Mouse (Mus musculus) CH12.LX (cell line): ENCODE results near the gene Trim43a. TPM values are rescaled to one million over a fixed set of nuclear protein-coding genes. Genes with fewer than 3 reads are reported as not detected.
A peak's percentile ranks its signal among the peaks of the same experiment; 100 is the strongest.

ENCODE experiments used
- DNase-seq: peaks from one replicate; pipeline ENCODE4 v3.0.0-alpha.2; 2013; ENCODE audit errors: extremely low read depth
- H3K27ac ChIP-seq: 2 replicates; pipeline ENCODE4 v1.5.1; 2012; ENCODE audit warnings: low read depth, mild to moderate bottlenecking, control low read depth, moderate library complexity; ENCODE audit not compliant: insufficient read depth
- H3K27me3 ChIP-seq: replicated peaks from 2 replicates; pipeline ENCODE3; 2012; ENCODE audit warnings: inconsistent platforms
- H3K36me3 ChIP-seq, 2 experiments: replicated peaks in 1 of 2; 2 replicates each; pipeline versions ENCODE3 to v1.6.1; 2012; ENCODE audit warnings: inconsistent platforms in 1 of 2, low read length in 1 of 2, mild to moderate bottlenecking in 1 of 2, mixed read lengths in 1 of 2, moderate library complexity in 1 of 2; ENCODE audit not compliant: control insufficient read depth in 1 of 2, insufficient read depth in 1 of 2
- H3K4me1 ChIP-seq, 2 experiments: 2 replicates each; pipeline ENCODE4 v1.6.1; 2012; ENCODE audit warnings: inconsistent platforms in 1 of 2, moderate library complexity in 1 of 2; ENCODE audit not compliant: insufficient read depth in 2 of 2, control insufficient read depth in 1 of 2
- H3K4me2 ChIP-seq: 2 replicates; pipeline ENCODE4 v1.6.1; 2012; ENCODE audit warnings: low read depth, mild to moderate bottlenecking, control low read depth; ENCODE audit not compliant: poor library complexity, insufficient read depth, severe bottlenecking
- H3K4me3 ChIP-seq, 3 experiments: fragments of 150-350 bp in 1 of 3; sonication (generic) in 1 of 3; replicated peaks in 1 of 3; 2 replicates each; pipeline versions ENCODE3 to v1.5.1; 2011 to 2012; ENCODE audit warnings: low read depth in 2 of 3, low read length in 2 of 3, mild to moderate bottlenecking in 2 of 3, moderate library complexity in 2 of 3, control low read depth in 1 of 3, improper control_type of control experiment in 1 of 3, inconsistent platforms in 1 of 3, mixed read lengths in 1 of 3; ENCODE audit not compliant: poor library complexity in 1 of 3
- H3K79me2 ChIP-seq: replicated peaks from 2 replicates; pipeline ENCODE4 v1.6.1; 2012; ENCODE audit warnings: mild to moderate bottlenecking, moderate library complexity; ENCODE audit not compliant: control insufficient read depth, poor library complexity, insufficient read depth, severe bottlenecking; ENCODE audit errors: extremely low read depth
- H3K9ac ChIP-seq: 2 replicates; pipeline ENCODE4 v1.6.1; 2012; ENCODE audit warnings: low read depth, mild to moderate bottlenecking, control low read depth, moderate library complexity; ENCODE audit not compliant: insufficient read depth
- H3K9me3 ChIP-seq: replicated peaks from 2 replicates; pipeline ENCODE3; 2012; ENCODE audit warnings: low read length, inconsistent platforms, mixed read lengths
- BHLHE40 ChIP-seq: IDR thresholded peaks from 2 replicates; pipeline ENCODE4 v1.6.1; 2011; ENCODE audit warnings: mild to moderate bottlenecking, low read depth, low read length, improper control_type of control experiment
- CHD1 ChIP-seq: IDR thresholded peaks from 2 replicates; pipeline ENCODE4 v1.6.1; 2012; ENCODE audit warnings: low read depth, low read length, improper control_type of control experiment, inconsistent platforms
- CHD2 ChIP-seq: IDR thresholded peaks from 2 replicates; pipeline ENCODE4 v1.6.1; 2011; ENCODE audit warnings: low read length, improper control_type of control experiment
- CTCF ChIP-seq, 2 experiments: IDR thresholded peaks in 1 of 2; conservative IDR thresholded peaks in 1 of 2; 2 replicates each; pipeline ENCODE4 v1.5.1; 2011 to 2012; ENCODE audit warnings: low read depth in 2 of 2, low read length in 2 of 2, improper control_type of control experiment in 1 of 2, inconsistent platforms in 1 of 2, mild to moderate bottlenecking in 1 of 2, moderate library complexity in 1 of 2
- ELF1 ChIP-seq: IDR thresholded peaks from 2 replicates; pipeline ENCODE4 v1.6.1; 2014; ENCODE audit warnings: low read depth, mild to moderate bottlenecking, inconsistent platforms, low read length, improper control_type of control experiment
- IRF4 ChIP-seq: IDR thresholded peaks from 2 replicates; pipeline ENCODE4 v1.6.1; 2014; ENCODE audit warnings: low read depth, mild to moderate bottlenecking, inconsistent platforms, low read length, improper control_type of control experiment
- JUN ChIP-seq: IDR thresholded peaks from 2 replicates; pipeline ENCODE4 v1.6.1; 2011; ENCODE audit warnings: low read depth, mild to moderate bottlenecking, low read length, improper control_type of control experiment, moderate library complexity; ENCODE audit not compliant: insufficient read depth
- JUND ChIP-seq: conservative IDR thresholded peaks from 2 replicates; pipeline ENCODE4 v1.6.1; 2011; ENCODE audit warnings: low read depth, low read length, improper control_type of control experiment
- MAX ChIP-seq: IDR thresholded peaks from 2 replicates; pipeline ENCODE4 v1.6.1; 2011; ENCODE audit warnings: low read length, improper control_type of control experiment
- MAZ ChIP-seq: IDR thresholded peaks from 2 replicates; pipeline ENCODE4 v1.6.1; 2012; ENCODE audit warnings: low read depth, mild to moderate bottlenecking, inconsistent platforms, low read length, improper control_type of control experiment, moderate library complexity
- MEF2A ChIP-seq: IDR thresholded peaks from 2 replicates; pipeline ENCODE4 v1.6.1; 2014; ENCODE audit warnings: low read depth, mild to moderate bottlenecking, inconsistent platforms, low read length, improper control_type of control experiment, borderline replicate concordance
- MYC ChIP-seq: IDR thresholded peaks from 2 replicates; pipeline ENCODE4 v1.6.1; 2011; ENCODE audit warnings: low read depth, mild to moderate bottlenecking, improper control_type of control experiment, low read length
- NELFE ChIP-seq: IDR thresholded peaks from 2 replicates; pipeline ENCODE4 v1.6.1; 2011; ENCODE audit warnings: low read depth, low read length, improper control_type of control experiment
- POLR2A ChIP-seq: IDR thresholded peaks from 2 replicates; pipeline ENCODE4 v1.6.1; 2011; ENCODE audit warnings: low read depth, mild to moderate bottlenecking, improper control_type of control experiment, low read length
- RAD21 ChIP-seq: IDR thresholded peaks from 2 replicates; pipeline ENCODE4 v1.6.1; 2011; ENCODE audit warnings: low read depth, mild to moderate bottlenecking, low read length, improper control_type of control experiment, moderate library complexity
- RCOR1 ChIP-seq: conservative IDR thresholded peaks from 2 replicates; pipeline ENCODE4 v1.6.1; 2012; ENCODE audit warnings: low read depth, mild to moderate bottlenecking, inconsistent platforms, low read length, improper control_type of control experiment
- SMC3 ChIP-seq: IDR thresholded peaks from 2 replicates; pipeline ENCODE4 v1.6.1; 2011; ENCODE audit warnings: low read depth, low read length, improper control_type of control experiment
- TBP ChIP-seq: conservative IDR thresholded peaks from 2 replicates; pipeline ENCODE4 v1.6.1; 2011; ENCODE audit warnings: low read depth, low read length, improper control_type of control experiment
- UBTF ChIP-seq: IDR thresholded peaks from 2 replicates; pipeline ENCODE4 v1.6.1; 2012; ENCODE audit warnings: low read depth, mild to moderate bottlenecking, inconsistent platforms, low read length, improper control_type of control experiment, moderate library complexity
- USF1 ChIP-seq: IDR thresholded peaks from 2 replicates; pipeline ENCODE4 v1.6.1; 2014; ENCODE audit warnings: low read depth, mild to moderate bottlenecking, inconsistent platforms, low read length, improper control_type of control experiment
- ZC3H11A ChIP-seq: IDR thresholded peaks from 2 replicates; pipeline ENCODE4 v1.6.1; 2012; ENCODE audit warnings: low read depth, mild to moderate bottlenecking, inconsistent platforms, low read length, improper control_type of control experiment
- ZKSCAN1 ChIP-seq: IDR thresholded peaks from 2 replicates; pipeline ENCODE4 v1.6.1; 2012; ENCODE audit warnings: low read depth, inconsistent platforms, low read length, improper control_type of control experiment, borderline replicate concordance
- ZNF384 ChIP-seq: IDR thresholded peaks from 2 replicates; pipeline ENCODE4 v1.6.1; 2012; ENCODE audit warnings: low read depth, low read length, improper control_type of control experiment, inconsistent platforms
- dilution Hi-C: fragments of 300-500 bp; cut with MboI; formaldehyde crosslinking; loops from 2 replicates; pipeline ENCODE4 v1.14.3; 2020; ENCODE audit warnings: low sequenced_read_pairs; ENCODE audit not compliant: extremely low pct_unique_long_range_greater_than_20kb, extremely low pct_ligation_motif_present
- in situ Hi-C: fragments of 300-500 bp; cut with MboI; formaldehyde crosslinking; loops from 3 replicates; pipeline ENCODE4 v1.14.3; 2019; ENCODE audit warnings: low sequenced_read_pairs, low pct_ligation_motif_present, low pct_unique_long_range_greater_than_20kb, mixed read lengths
- polyA plus RNA-seq: library from polyadenylated mRNA; unstranded; fragments of >175 nt; gene quantifications from 2 replicates; pipeline ENCODE4 v1.2.1, GENCODE M21; 2012; ENCODE audit warnings: low read depth; ENCODE audit not compliant: insufficient read length
- total RNA-seq, 2 experiments: library from RNA; depleted of rRNA; stranded (reverse); fragments of 300-350 nt in 1 of 2; fragments of >200 nt in 1 of 2; gene quantifications; 2 replicates each; pipeline ENCODE4 v1.2.3; 2012 to 2014

Gene Trim43a
- total and polyA plus RNA-seq, 3 experiments: 0.04 to 0.15 TPM; not detected in 1

- H3K27me3 ChIP-seq: no peaks in the 10 kb centered on the region
- H3K4me2 ChIP-seq: peak overlapping the region; percentile 95
- dilution Hi-C loops: no loop called here
- peak overlapping the region; percentile 70 to 77 (median 74) for H3K4me3 ChIP-seq
- DNase-seq: peak; percentile 87
- in situ Hi-C loops: loop anchor here (10.0 kb wide), 1 partner anchor 302 kb away; no protein-coding TSS in a partner anchor
- 0 out of 2 replicates have a peak overlapping the region, but pooled peaks have one; percentile 14 for H3K27ac ChIP-seq
- peaks cover 10 to 18% of the 10 kb centered on the region in 2 experiments for H3K4me1 ChIP-seq
- H3K36me3 ChIP-seq: peaks cover 3 to 14% of the 10 kb centered on the region in 2 experiments
- peaks cover 23% of the 10 kb centered on the region for H3K79me2 ChIP-seq
- peak overlapping the region; percentile 70 for H3K9ac ChIP-seq
- H3K9me3 ChIP-seq: no peaks in the 10 kb centered on the region
- TF ChIP-seq MYC: no peak
- TF ChIP-seq NELFE: peak; percentile 61; the same call in 1 of the 2 replicates
- TF ChIP-seq MAX: peak; percentile 58; the same call in 1 of the 2 replicates
- no peak for TF ChIP-seq RCOR1
- no peak for TF ChIP-seq ZNF384
- no peak for TF ChIP-seq UBTF
- peak; percentile 37 to 96; a peak in 3 of 4 replicates for TF ChIP-seq CTCF (conservative IDR thresholded peaks at IDR 0.05 in 1 of 2, IDR thresholded peaks at IDR 0.05 in 1 of 2; ENCODE audit: low read depth in 2 of 2, low read length in 2 of 2)
- peak; percentile 82 for TF ChIP-seq RAD21
- no peak for TF ChIP-seq CHD2
- TF ChIP-seq POLR2A: no peak
- no peak for TF ChIP-seq JUN
- TF ChIP-seq TBP: 0 out of 2 replicates have a peak, but pooled peaks have one; percentile 62
- TF ChIP-seq ZC3H11A: peak; percentile 76
- TF ChIP-seq ZKSCAN1: no peak
- TF ChIP-seq SMC3: peak; percentile 96
- 0 out of 2 replicates have a peak, but pooled peaks have one; percentile 13 for TF ChIP-seq BHLHE40
- 0 out of 2 replicates have a peak, but pooled peaks have one; percentile 7 for TF ChIP-seq JUND
- no peak for TF ChIP-seq USF1
- peak; percentile 70 for TF ChIP-seq MEF2A
- TF ChIP-seq ELF1: peak; percentile 42
- TF ChIP-seq CHD1: no peak
- TF ChIP-seq MAZ: 0 out of 2 replicates have a peak, but pooled peaks have one; percentile 49
- 0 out of 2 replicates have a peak, but pooled peaks have one; percentile 32 for TF ChIP-seq IRF4
These were observed 33.4 kb upstream of the Trim43a start for GRCm38 (mm10) chr9:88547270-88547669.
